Mouse (Mus musculus): ENCODE data around the gene Fxyd1. TPM values are rescaled to one million over a fixed set of nuclear protein-coding genes. Genes with fewer than 3 reads are reported as not detected.

Gene Fxyd1
- polyA plus RNA-seq, 1 experiment from 2014 or later, result 300 TPM

DNA sequence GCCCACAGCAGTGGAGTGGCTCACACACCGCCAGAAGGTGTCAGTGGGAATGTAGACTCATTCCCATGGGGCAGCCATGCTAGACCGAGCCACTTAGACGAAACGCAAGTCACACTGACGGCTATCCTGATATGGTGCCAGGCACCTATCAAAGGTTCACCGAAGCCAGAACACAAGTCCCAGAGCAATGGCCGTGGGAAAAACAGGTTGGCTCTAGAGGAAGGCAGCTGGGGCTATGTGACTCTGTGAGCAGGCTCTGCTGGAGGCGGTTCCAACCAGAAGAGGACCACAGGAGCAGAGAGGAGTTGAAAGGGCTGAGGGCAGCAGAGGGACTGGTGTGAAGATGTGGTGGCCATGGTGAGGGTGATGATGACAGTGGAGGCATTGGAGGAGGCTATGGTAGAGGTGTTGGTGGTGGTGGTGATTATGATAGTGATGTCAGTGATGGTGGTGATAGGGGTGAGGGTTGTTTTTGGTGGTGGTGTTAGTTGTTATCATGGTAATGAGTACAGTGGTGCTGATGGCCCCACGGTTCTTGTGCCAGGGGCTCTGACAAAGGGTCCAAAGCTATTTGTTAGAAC is 29.3 kb upstream of the Fxyd1 start:
- no peak for DNase-seq
- H3K27ac ChIP-seq (ENCODE audit: low read depth), result no peak overlapping the region
- 0 out of 2 replicates have a peak, but pooled peaks cover 2% of the 10 kb centered on the region for H3K9me3 ChIP-seq (ENCODE audit: low read length)
- TF ChIP-seq CTCF (IDR thresholded peaks at IDR 0.05; ENCODE audit: low read depth) (no peak), EP300 (IDR thresholded peaks at IDR 0.05; ENCODE audit: low read depth) (no peak)
- ATAC-seq, result no peak
- H3K36me3 ChIP-seq (replicated peaks; ENCODE audit: insufficient read depth, low read length), result no peaks in the 10 kb centered on the region
- H3K4me3 ChIP-seq (ENCODE audit: low read depth, low read length), result no peak overlapping the region
- no peak overlapping the region for H3K9ac ChIP-seq (replicated peaks)
- peaks cover 23% of the 10 kb centered on the region for H3K4me1 ChIP-seq (ENCODE audit: insufficient read depth)
- H3K27me3 ChIP-seq (ENCODE audit: insufficient read depth, low read length), result no peaks in the 10 kb centered on the region
- H3K4me2 ChIP-seq (ENCODE audit: low read depth, low read length), result no peak overlapping the region
- WGBS (ENCODE audit: insufficient replicate concordance), result 75% methylated on average over 9 of the region's 9 CpGs

DNA sequence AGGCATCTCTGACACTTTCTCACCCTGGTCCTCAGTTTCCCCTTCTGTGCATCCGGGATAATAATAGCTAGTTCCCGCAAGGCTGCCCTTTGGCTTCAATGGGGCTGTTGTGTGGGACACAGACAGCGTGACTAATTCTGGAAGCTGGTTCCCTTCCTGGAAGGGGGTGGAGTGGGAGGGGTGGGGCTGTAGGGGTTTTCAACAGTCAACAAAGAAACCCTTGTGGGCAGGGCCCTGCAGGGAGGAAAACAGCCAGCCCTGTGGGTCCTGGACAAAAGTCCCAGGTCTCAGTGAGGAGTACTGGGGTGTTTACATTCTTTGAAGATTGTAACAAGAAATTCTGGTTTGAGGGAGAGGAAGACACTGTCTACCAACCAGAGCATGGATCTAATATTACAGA is 28.2 kb upstream of the Fxyd1 start:
- Histone ChIP-seq H3K9me3 (ENCODE audit: low read length) (0 out of 2 replicates have a peak, but pooled peaks cover 2% of the 10 kb centered on the region), H3K27me3 (ENCODE audit: insufficient read depth, low read length) (no peaks in the 10 kb centered on the region), H3K36me3 (replicated peaks; ENCODE audit: insufficient read depth, low read length) (no peaks in the 10 kb centered on the region), H3K27ac (ENCODE audit: low read depth) (peak overlapping the region; percentile 26), H3K9ac (replicated peaks) (no peak overlapping the region), H3K4me2 (ENCODE audit: low read depth, low read length) (no peak overlapping the region), H3K4me1 (ENCODE audit: insufficient read depth) (peaks cover 23% of the 10 kb centered on the region), H3K4me3 (ENCODE audit: low read depth, low read length) (no peak overlapping the region)
- 61% methylated on average over 3 of the region's 3 CpGs for WGBS (ENCODE audit: insufficient replicate concordance)
- TF ChIP-seq CTCF (IDR thresholded peaks at IDR 0.05; ENCODE audit: low read depth) (no peak), EP300 (IDR thresholded peaks at IDR 0.05; ENCODE audit: low read depth) (no peak)
- ATAC-seq (peak; percentile 35; the same call in 1 of the 2 replicates), DNase-seq (no peak)

DNA sequence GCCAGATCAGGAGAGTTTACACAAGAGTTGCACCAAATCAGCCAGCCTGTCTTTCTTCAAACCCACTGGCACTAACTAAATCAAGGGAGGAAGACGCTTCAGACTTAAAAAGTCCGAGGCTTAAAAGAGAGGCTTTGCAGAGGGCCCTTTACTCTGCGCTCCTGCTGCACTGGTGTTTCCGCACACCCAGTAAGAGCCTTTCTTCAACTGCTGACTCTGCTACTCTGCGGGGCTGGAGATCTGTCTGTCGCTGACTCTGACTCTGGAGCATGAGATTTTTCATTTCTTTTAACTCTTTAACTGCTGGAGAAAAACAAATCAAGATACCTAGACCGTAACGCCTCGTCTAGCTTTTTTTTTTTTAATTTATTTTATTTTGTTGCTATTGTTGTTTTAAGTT is 27.1 kb upstream of the Fxyd1 start:
- WGBS (ENCODE audit: insufficient replicate concordance), result 51% methylated on average over 9 of the region's 9 CpGs
- ATAC-seq (no peak), DNase-seq (no peak)
- Histone ChIP-seq H3K4me3 (ENCODE audit: low read depth, low read length) (no peak overlapping the region), H3K27ac (ENCODE audit: low read depth) (peak overlapping the region; percentile 53), H3K27me3 (ENCODE audit: insufficient read depth, low read length) (no peaks in the 10 kb centered on the region), H3K9me3 (ENCODE audit: low read length) (no peaks in the 10 kb centered on the region), H3K4me1 (ENCODE audit: insufficient read depth) (peaks cover 23% of the 10 kb centered on the region), H3K4me2 (ENCODE audit: low read depth, low read length) (no peak overlapping the region), H3K9ac (replicated peaks) (no peak overlapping the region), H3K36me3 (replicated peaks; ENCODE audit: insufficient read depth, low read length) (no peaks in the 10 kb centered on the region)
- TF ChIP-seq EP300 (IDR thresholded peaks at IDR 0.05; ENCODE audit: low read depth) (no peak), CTCF (IDR thresholded peaks at IDR 0.05; ENCODE audit: low read depth) (no peak)

DNA sequence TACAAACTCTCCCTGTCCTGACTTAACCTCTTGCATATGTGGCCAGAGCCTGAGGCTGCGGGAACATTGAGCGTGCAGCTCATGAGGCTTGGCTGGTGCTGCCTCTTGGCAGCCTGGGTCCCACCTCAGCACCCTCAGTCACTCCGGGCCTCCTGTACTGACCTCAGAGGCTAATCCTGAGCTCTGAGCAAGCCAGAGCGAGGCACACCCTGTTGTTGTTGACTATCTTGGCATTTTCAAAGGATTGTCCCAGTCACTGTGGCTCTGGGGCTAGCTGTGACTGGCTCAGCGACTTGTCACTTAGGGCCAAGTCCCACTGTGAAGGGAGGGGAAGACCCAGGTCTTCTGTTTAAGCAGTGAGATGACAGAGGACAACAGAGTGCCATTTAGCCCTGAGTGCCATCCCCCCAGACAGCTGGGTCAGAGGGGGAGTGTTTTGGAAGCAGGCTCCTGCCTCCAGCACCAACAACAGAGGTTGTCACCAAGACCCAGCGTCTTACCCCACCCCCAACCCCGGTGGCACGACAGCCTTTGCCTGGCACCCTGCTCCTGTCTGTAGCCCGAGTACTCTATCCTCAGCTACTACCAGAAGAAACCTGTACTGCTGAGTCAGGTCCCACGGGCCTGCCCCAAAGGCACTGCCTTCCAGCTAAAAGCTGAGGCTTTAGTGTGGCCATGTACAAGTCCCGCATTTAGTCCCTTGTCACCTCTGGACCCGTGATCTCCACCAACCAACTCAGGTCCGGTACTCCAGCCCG is 26.0 kb upstream of the Fxyd1 start:
- no peak for DNase-seq
- Histone ChIP-seq H3K4me2 (ENCODE audit: low read depth, low read length) (no peak overlapping the region), H3K4me1 (ENCODE audit: insufficient read depth) (peaks cover 17% of the 10 kb centered on the region), H3K4me3 (ENCODE audit: low read depth, low read length) (no peak overlapping the region), H3K27me3 (ENCODE audit: insufficient read depth, low read length) (no peaks in the 10 kb centered on the region), H3K36me3 (replicated peaks; ENCODE audit: insufficient read depth, low read length) (no peaks in the 10 kb centered on the region), H3K9ac (replicated peaks) (no peak overlapping the region), H3K27ac (ENCODE audit: low read depth) (peak overlapping the region; percentile 53; the same call in 1 of the 2 replicates), H3K9me3 (ENCODE audit: low read length) (no peaks in the 10 kb centered on the region)
- no peak for TF ChIP-seq CTCF (IDR thresholded peaks at IDR 0.05; ENCODE audit: low read depth)
- no peak for TF ChIP-seq EP300 (IDR thresholded peaks at IDR 0.05; ENCODE audit: low read depth)
- 70% methylated on average over 14 of the region's 14 CpGs for WGBS (ENCODE audit: insufficient replicate concordance)
- ATAC-seq, result peak; percentile 50; the same call in 1 of the 2 replicates

DNA sequence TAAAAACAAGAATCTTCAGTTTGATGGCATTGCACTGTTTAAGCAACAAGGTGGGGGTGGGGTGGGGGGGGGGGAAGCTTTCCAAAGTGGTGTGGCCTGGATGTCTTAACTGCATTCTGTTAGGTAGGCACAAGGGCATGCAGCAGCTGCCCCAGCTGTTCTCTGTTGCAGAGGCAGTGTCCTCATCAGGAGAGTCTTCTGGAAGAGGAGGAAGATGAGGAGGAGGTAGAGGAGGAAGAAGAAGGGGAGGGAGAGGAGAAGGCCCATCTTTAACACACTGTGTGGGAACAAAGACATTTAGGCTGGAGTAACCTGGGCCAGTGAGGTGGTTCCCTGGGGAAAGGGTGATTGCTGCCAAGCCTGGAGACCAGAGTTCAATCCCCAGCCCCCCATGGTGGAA is 25.1 kb upstream of the Fxyd1 start:
- H3K27ac ChIP-seq (ENCODE audit: low read depth), result no peak overlapping the region
- ATAC-seq, result no peak
- no peak for DNase-seq
- no peak overlapping the region for H3K9ac ChIP-seq (replicated peaks)
- H3K4me2 ChIP-seq (ENCODE audit: low read depth, low read length), result no peak overlapping the region
- no peaks in the 10 kb centered on the region for H3K9me3 ChIP-seq (ENCODE audit: low read length)
- no peaks in the 10 kb centered on the region for H3K27me3 ChIP-seq (ENCODE audit: insufficient read depth, low read length)
- peaks cover 15% of the 10 kb centered on the region for H3K4me1 ChIP-seq (ENCODE audit: insufficient read depth)
- no peak for TF ChIP-seq CTCF (IDR thresholded peaks at IDR 0.05; ENCODE audit: low read depth)
- no peak for TF ChIP-seq EP300 (IDR thresholded peaks at IDR 0.05; ENCODE audit: low read depth)
- H3K36me3 ChIP-seq (replicated peaks; ENCODE audit: insufficient read depth, low read length), result no peaks in the 10 kb centered on the region
- no peak overlapping the region for H3K4me3 ChIP-seq (ENCODE audit: low read depth, low read length)

DNA sequence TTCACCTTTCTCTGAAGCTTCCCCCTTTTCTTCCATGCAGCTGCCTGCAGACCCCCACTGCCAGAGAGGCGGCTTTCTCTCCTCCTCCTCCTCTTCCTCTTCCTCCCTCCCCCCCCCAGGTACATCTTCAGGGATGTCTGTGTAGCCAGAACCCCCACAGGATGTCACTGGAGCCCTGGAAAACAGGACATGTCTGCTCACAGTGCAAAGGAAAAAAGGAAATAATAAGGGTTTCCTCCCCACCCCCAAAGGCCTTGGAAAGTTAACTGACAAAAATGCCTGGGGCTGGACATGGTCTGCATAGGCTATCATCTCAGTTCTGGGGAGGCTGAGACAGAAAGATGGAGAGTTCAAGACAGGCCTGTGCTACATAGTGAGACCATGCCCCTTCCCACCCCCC is 24.1 kb upstream of the Fxyd1 start:
- no peak for TF ChIP-seq EP300 (IDR thresholded peaks at IDR 0.05; ENCODE audit: low read depth)
- TF ChIP-seq CTCF (IDR thresholded peaks at IDR 0.05; ENCODE audit: low read depth), result no peak
- peaks cover 15% of the 10 kb centered on the region for H3K4me1 ChIP-seq (ENCODE audit: insufficient read depth)
- DNase-seq (no peak), ATAC-seq (no peak)
- WGBS (ENCODE audit: insufficient replicate concordance), result 47% methylated on average over 1 of the region's 1 CpGs
- no peaks in the 10 kb centered on the region for H3K27me3 ChIP-seq (ENCODE audit: insufficient read depth, low read length)
- H3K9me3 ChIP-seq (ENCODE audit: low read length), result no peaks in the 10 kb centered on the region
- no peak overlapping the region for H3K27ac ChIP-seq (ENCODE audit: low read depth)
- H3K4me3 ChIP-seq (ENCODE audit: low read depth, low read length), result no peak overlapping the region
- no peaks in the 10 kb centered on the region for H3K36me3 ChIP-seq (replicated peaks; ENCODE audit: insufficient read depth, low read length)
- H3K4me2 ChIP-seq (ENCODE audit: low read depth, low read length), result no peak overlapping the region
- no peak overlapping the region for H3K9ac ChIP-seq (replicated peaks)

Data from liver, postnatal 0 days (tissue).